Mouse (Mus musculus): Measurements from ENCODE around the gene Hkdc1. TPM values are rescaled to one million over a fixed set of nuclear protein-coding genes. Genes with fewer than 3 reads are reported as not detected.

The Hkdc1 gene
- total and polyA plus RNA-seq, 2 experiments from 2014 or later: 0.03 TPM; not detected in 1

DNA sequence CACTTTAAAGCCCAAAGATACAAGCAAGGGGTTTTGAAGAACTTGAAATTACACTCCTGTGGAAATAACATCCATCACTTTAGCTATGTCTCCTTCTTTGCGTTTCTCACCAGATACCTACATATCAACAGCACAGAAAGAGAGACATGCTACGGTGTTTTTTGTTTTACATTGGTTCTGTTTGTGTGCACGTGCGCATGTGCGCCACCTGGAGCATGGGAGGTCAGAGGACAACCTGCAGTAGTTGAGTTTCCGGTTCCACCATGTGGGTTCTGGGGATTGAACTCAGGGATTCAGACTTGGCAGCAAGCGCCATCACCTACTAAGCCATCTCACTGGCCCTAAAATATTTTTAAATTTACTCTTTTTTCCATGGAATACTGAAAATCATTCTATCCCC lies 63.5 kb downstream of the Hkdc1 start:
- Histone ChIP-seq H3K27me3 (ENCODE audit: control insufficient read depth, insufficient read depth, low read length) (no peaks in the 10 kb centered on the region), H3K9me3 (replicated peaks; ENCODE audit: control insufficient read depth, low read length) (no peaks in the 10 kb centered on the region), H3K4me2 (ENCODE audit: low read depth, low read length) (no peak overlapping the region), H3K27ac (ENCODE audit: low read depth) (no peak overlapping the region), H3K4me1 (ENCODE audit: control insufficient read depth, insufficient read depth) (no peaks in the 10 kb centered on the region), H3K9ac (replicated peaks; ENCODE audit: low read depth, low read length) (no peak overlapping the region), H3K4me3 (ENCODE audit: low read depth, low read length) (no peak overlapping the region), H3K36me3 (replicated peaks; ENCODE audit: control insufficient read depth, insufficient read depth, low read length) (no peaks in the 10 kb centered on the region)
- 84% methylated on average over 7 of the region's 7 CpGs for WGBS
- TF ChIP-seq CTCF (IDR thresholded peaks at IDR 0.05; ENCODE audit: low read depth) (no peak), EP300 (IDR thresholded peaks at IDR 0.05; ENCODE audit: low read depth) (no peak)
- DNase-seq (ENCODE audit: low spot score) (no peak), ATAC-seq (ENCODE audit: insufficient read depth, low read depth) (no peak)

- Histone ChIP-seq H3K4me3 (ENCODE audit: low read depth, low read length) (no peak overlapping the region), H3K4me2 (ENCODE audit: low read depth, low read length) (no peak overlapping the region), H3K9me3 (replicated peaks; ENCODE audit: control insufficient read depth, low read length) (no peaks in the 10 kb centered on the region), H3K36me3 (replicated peaks; ENCODE audit: control insufficient read depth, insufficient read depth, low read length) (no peaks in the 10 kb centered on the region), H3K27me3 (ENCODE audit: control insufficient read depth, insufficient read depth, low read length) (no peaks in the 10 kb centered on the region), H3K9ac (replicated peaks; ENCODE audit: low read depth, low read length) (no peak overlapping the region), H3K27ac (ENCODE audit: low read depth) (no peak overlapping the region), H3K4me1 (ENCODE audit: control insufficient read depth, insufficient read depth) (no peaks in the 10 kb centered on the region)
- WGBS: 66% methylated on average over 17 of the region's 17 CpGs
- TF ChIP-seq EP300 (IDR thresholded peaks at IDR 0.05; ENCODE audit: low read depth) (no peak), CTCF (IDR thresholded peaks at IDR 0.05; ENCODE audit: low read depth) (no peak)
- no peak; the same call in 1 of the 2 replicates for ATAC-seq (ENCODE audit: insufficient read depth, low read depth)
- no peak for DNase-seq (ENCODE audit: low spot score)
These were observed 66.1 kb downstream of the Hkdc1 start for GRCm38 (mm10) chr10:62356105-62356730.

DNA sequence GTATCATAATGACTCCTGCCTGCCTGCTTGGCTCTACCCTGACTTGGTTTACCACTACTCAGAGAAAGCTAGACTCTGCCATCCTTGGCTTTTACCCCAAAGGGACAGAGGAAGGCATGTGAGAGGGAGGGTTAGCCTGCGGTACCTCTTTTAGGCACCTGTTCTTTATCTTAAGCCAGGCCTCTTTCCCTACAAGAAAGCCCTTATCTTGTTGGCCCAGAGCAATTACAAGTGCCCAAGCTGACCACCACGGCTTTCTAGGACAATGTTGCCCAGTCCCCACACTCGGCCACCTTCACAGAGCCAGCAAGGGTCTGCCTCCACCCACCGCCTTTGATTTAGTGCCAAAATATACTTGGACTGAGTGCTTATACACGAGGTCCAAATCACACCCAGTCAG lies 77.1 kb downstream of the Hkdc1 start:
- H3K9me3 ChIP-seq (replicated peaks; ENCODE audit: control insufficient read depth, low read length): no peaks in the 10 kb centered on the region
- no peak overlapping the region for H3K4me3 ChIP-seq (ENCODE audit: low read depth, low read length)
- H3K4me1 ChIP-seq (ENCODE audit: control insufficient read depth, insufficient read depth): peaks cover 7% of the 10 kb centered on the region; the same call in 1 of the 2 replicates
- no peak overlapping the region for H3K9ac ChIP-seq (replicated peaks; ENCODE audit: low read depth, low read length)
- H3K27me3 ChIP-seq (ENCODE audit: control insufficient read depth, insufficient read depth, low read length): no peaks in the 10 kb centered on the region
- H3K4me2 ChIP-seq (ENCODE audit: low read depth, low read length): no peak overlapping the region
- DNase-seq (ENCODE audit: low spot score): no peak
- TF ChIP-seq EP300 (IDR thresholded peaks at IDR 0.05; ENCODE audit: low read depth) (no peak), CTCF (IDR thresholded peaks at IDR 0.05; ENCODE audit: low read depth) (no peak)
- no peak for ATAC-seq (ENCODE audit: insufficient read depth, low read depth)
- WGBS: 47% methylated on average over 5 of the region's 5 CpGs
- H3K27ac ChIP-seq (ENCODE audit: low read depth): no peak overlapping the region
- H3K36me3 ChIP-seq (replicated peaks; ENCODE audit: control insufficient read depth, insufficient read depth, low read length): no peaks in the 10 kb centered on the region

- no peak overlapping the region for H3K9ac ChIP-seq (replicated peaks; ENCODE audit: low read depth, low read length)
- H3K27ac ChIP-seq (ENCODE audit: low read depth): no peak overlapping the region
- H3K27me3 ChIP-seq (ENCODE audit: control insufficient read depth, insufficient read depth, low read length): no peaks in the 10 kb centered on the region
- no peak for TF ChIP-seq CTCF (IDR thresholded peaks at IDR 0.05; ENCODE audit: low read depth)
- 63% methylated on average over 9 of the region's 9 CpGs for WGBS
- no peaks in the 10 kb centered on the region for H3K36me3 ChIP-seq (replicated peaks; ENCODE audit: control insufficient read depth, insufficient read depth, low read length)
- ATAC-seq (ENCODE audit: insufficient read depth, low read depth) (no peak), DNase-seq (ENCODE audit: low spot score) (no peak)
- H3K4me2 ChIP-seq (ENCODE audit: low read depth, low read length): no peak overlapping the region
- H3K4me1 ChIP-seq (ENCODE audit: control insufficient read depth, insufficient read depth): peaks cover 7% of the 10 kb centered on the region; the same call in 1 of the 2 replicates
- H3K4me3 ChIP-seq (ENCODE audit: low read depth, low read length): no peak overlapping the region
- no peaks in the 10 kb centered on the region for H3K9me3 ChIP-seq (replicated peaks; ENCODE audit: control insufficient read depth, low read length)
These were observed 78.1 kb downstream of the Hkdc1 start for GRCm38 (mm10) chr10:62344004-62344752.

DNA sequence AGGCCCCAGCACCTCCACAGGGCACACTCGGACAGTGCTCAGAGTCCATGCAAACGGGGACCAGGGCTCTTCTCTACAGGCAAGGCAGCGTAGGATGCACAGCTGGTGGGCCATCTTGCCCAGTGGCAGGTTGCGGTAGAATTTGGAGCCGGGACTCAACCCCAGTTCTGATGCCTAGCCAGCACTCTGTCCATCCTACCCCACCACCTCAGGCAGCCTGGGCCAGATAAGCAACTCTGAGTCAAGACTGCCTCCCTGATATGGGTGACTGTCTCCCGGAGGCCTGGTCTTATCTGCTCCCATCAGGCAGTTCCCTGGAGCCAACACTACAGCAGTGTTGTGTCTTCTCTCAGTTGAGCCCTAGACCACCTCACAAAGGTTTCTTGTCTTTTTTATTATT lies 79.8 kb downstream of the Hkdc1 start:
- Histone ChIP-seq H3K4me2 (ENCODE audit: low read depth, low read length) (no peak overlapping the region), H3K27ac (ENCODE audit: low read depth) (no peak overlapping the region), H3K9me3 (replicated peaks; ENCODE audit: control insufficient read depth, low read length) (no peaks in the 10 kb centered on the region), H3K4me3 (ENCODE audit: low read depth, low read length) (no peak overlapping the region), H3K36me3 (replicated peaks; ENCODE audit: control insufficient read depth, insufficient read depth, low read length) (no peaks in the 10 kb centered on the region), H3K27me3 (ENCODE audit: control insufficient read depth, insufficient read depth, low read length) (no peaks in the 10 kb centered on the region), H3K9ac (replicated peaks; ENCODE audit: low read depth, low read length) (no peak overlapping the region), H3K4me1 (ENCODE audit: control insufficient read depth, insufficient read depth) (peaks cover 19% of the 10 kb centered on the region)
- ATAC-seq (ENCODE audit: insufficient read depth, low read depth): no peak
- no peak for DNase-seq (ENCODE audit: low spot score)
- no peak for TF ChIP-seq CTCF (IDR thresholded peaks at IDR 0.05; ENCODE audit: low read depth)
- TF ChIP-seq EP300 (IDR thresholded peaks at IDR 0.05; ENCODE audit: low read depth): no peak
- 75% methylated on average over 6 of the region's 6 CpGs for WGBS

All from heart, postnatal 0 days (tissue).